Mouse (Mus musculus) stomach, embryonic 16.5 days (tissue): Measurements from ENCODE around the gene Slc4a1ap. TPM values are rescaled to one million over a fixed set of nuclear protein-coding genes. Genes with fewer than 3 reads are reported as not detected.

Experiments
- ATAC-seq: fragments of 200-750 bp; cut with Nextera tagmentation; 2 replicates; pipeline ENCODE4 v1.8.0; 2017; ENCODE audit warnings: moderate number of reproducible peaks, moderate TSS enrichment; ENCODE audit not compliant: insufficient read depth, low FRiP score
- H3K27ac ChIP-seq: fragments of 300-500 bp; sonication (generic); 2 replicates; pipeline ENCODE4 v1.5.1; 2014; ENCODE audit warnings: low read length
- H3K27me3 ChIP-seq: fragments of 300-500 bp; sonication (generic); 2 replicates; pipeline ENCODE4 v1.6.1; 2014; ENCODE audit warnings: low read length, control low read depth, mixed read lengths; ENCODE audit not compliant: control insufficient read depth, insufficient read depth
- H3K36me3 ChIP-seq: fragments of 300-500 bp; sonication (generic); 2 replicates; pipeline ENCODE4 v1.6.1; 2014; ENCODE audit warnings: low read length; ENCODE audit not compliant: control insufficient read depth, insufficient read depth
- H3K4me1 ChIP-seq: fragments of 300-500 bp; sonication (generic); 2 replicates; pipeline ENCODE4 v1.6.1; 2014; ENCODE audit warnings: low read length, control low read depth, mixed read lengths; ENCODE audit not compliant: control insufficient read depth, insufficient read depth
- H3K4me2 ChIP-seq: fragments of 300-500 bp; sonication (generic); 2 replicates; pipeline ENCODE4 v1.6.1; 2014; ENCODE audit warnings: low read depth, low read length, mixed read lengths
- H3K4me3 ChIP-seq: fragments of 300-500 bp; sonication (generic); replicated peaks from 2 replicates; pipeline ENCODE4 v1.5.1; 2014; ENCODE audit warnings: mild to moderate bottlenecking, low read length
- H3K9ac ChIP-seq: fragments of 300-500 bp; sonication (generic); 2 replicates; pipeline ENCODE4 v1.6.1; 2014; ENCODE audit warnings: low read length
- H3K9me3 ChIP-seq: fragments of 300-500 bp; sonication (generic); replicated peaks from 2 replicates; pipeline ENCODE4 v1.6.1; 2016; ENCODE audit warnings: low read length, control low read depth; ENCODE audit not compliant: control insufficient read depth
- WGBS: fragments of 180-500 bp; shearing (Covaris S2); extraction: QIAGEN DNeasy Blood & Tissue Kit; methylation state at CpG from one replicate; pipeline ENCODE4 v1.1.7; 2014; 5-methylcytosine and 5-hydroxymethylcytosine counted together
- polyA plus RNA-seq: library from polyadenylated mRNA; unstranded; fragments of >200 nt; fragmentation: Nextera tagmentation; extraction: Ambion mirVana; gene quantifications from 2 replicates; pipeline ENCODE4 v1.2.1, GENCODE M21; 2015

The Slc4a1ap gene
- 24.0 and 26.2 TPM in 2 replicates for polyA plus RNA-seq

DNA sequence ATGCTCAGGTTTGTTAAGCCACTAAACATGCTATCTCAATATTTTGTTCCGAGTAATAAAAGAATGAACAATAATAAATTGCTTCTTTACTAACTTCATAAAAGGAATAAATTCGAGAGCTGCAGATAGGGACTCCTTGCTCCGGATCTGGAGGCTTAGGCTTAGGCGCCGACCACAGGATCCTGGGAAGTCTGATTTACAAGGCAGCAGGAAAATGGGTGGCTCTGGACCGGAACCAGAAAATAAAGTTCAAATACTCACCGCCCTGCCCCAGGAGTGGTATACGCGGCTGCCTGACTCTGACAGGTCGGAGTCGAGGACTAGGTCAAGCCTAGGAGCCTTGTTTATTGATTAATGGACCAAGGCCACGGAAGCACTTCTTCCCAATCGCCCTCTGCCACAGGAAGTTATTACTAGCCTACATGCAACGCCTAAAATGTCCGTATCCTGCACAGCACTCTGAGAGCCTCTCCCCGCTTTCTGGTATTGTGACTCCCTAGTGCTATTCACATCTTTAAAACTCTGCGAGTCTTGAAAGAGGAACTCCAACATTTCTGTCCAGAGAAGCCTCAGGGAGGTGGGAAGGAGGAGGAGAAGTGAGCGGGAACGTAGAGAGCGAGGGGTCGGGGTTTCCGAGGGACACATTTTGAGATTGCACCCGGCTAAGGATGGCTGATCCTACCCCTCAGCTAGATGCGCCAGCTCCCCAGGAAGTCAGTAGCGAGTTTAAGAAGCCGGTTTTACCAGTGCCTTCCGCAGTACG, at the start of gene Slc4a1ap:
Gene Slc4a1ap, plus strand, starts transcription at position 642 of the 763 bp plus-strand sequence.
- peak within 1 kb of the TSS; percentile 95 for H3K4me3 ChIP-seq
- H3K36me3 ChIP-seq: peaks cover under 1% of the 10 kb centered on the region; the same call in 1 of the 2 replicates
- peak within 1 kb of the TSS; percentile 93 for H3K9ac ChIP-seq
- no peaks in the 10 kb centered on the region for H3K27me3 ChIP-seq
- peaks cover 10% of the 10 kb centered on the region for H3K4me1 ChIP-seq
- H3K4me2 ChIP-seq: peak within 1 kb of the TSS; percentile 88
- H3K9me3 ChIP-seq: no peaks in the 10 kb centered on the region
- peak within 1 kb of the TSS; percentile 90; the same call in 1 of the 2 replicates for H3K27ac ChIP-seq
- WGBS: under 1% methylated on average over 28 of the region's 28 CpGs
- ATAC-seq: peak; percentile 82; the same call in 1 of the 2 replicates

- Histone ChIP-seq H3K27me3 (no peaks in the 10 kb centered on the region), H3K36me3 (peaks cover 22% of the 10 kb centered on the region), H3K4me3 (no peak overlapping the region), H3K4me2 (no peak overlapping the region), H3K9ac (no peak overlapping the region), H3K4me1 (no peaks in the 10 kb centered on the region), H3K27ac (no peak overlapping the region), H3K9me3 (no peaks in the 10 kb centered on the region)
- 89% methylated on average over 4 of the region's 4 CpGs for WGBS
- ATAC-seq: no peak
Observed at GRCm38 (mm10) chr5:31480536-31480935, 46.3 kb upstream of the Slc4a1ap start.

DNA sequence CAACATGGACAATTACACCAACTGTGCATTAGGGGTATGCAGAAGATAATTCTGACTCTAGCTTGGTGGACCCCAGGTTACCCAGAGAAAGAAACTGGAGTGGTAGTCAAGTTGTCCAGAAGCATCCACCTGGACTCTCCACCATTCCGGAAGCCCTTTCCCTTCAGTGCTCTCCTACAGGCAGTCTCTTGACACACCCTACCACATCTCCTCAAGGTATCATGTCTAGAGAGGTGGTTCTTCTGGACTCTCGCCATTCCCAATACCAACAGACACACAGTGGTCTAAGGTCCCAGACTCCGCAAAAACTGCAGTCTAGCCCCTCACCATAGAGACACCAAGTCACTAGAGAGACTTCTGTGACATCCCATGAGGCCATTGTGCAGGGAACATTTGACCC, 41.4 kb upstream of the Slc4a1ap start, which contains the start of gene 4930548H24Rik:
Gene 4930548H24Rik, plus strand, starts transcription at position 301 of the 400 bp plus-strand sequence.
- Histone ChIP-seq H3K9ac (no peak within 1 kb of the TSS), H3K4me1 (no peaks in the 10 kb centered on the region), H3K9me3 (no peaks in the 10 kb centered on the region), H3K4me2 (no peak within 1 kb of the TSS), H3K4me3 (no peak within 1 kb of the TSS), H3K27me3 (no peaks in the 10 kb centered on the region), H3K36me3 (no peaks in the 10 kb centered on the region), H3K27ac (no peak within 1 kb of the TSS)
- WGBS: 96% methylated on average over 3 of the region's 3 CpGs
- ATAC-seq: no peak

GRCm38 (mm10) chr5:31487889-31488288, 38.9 kb upstream of the Slc4a1ap start:
- no peak overlapping the region for H3K9ac ChIP-seq
- ATAC-seq: no peak
- H3K9me3 ChIP-seq: no peaks in the 10 kb centered on the region
- H3K27me3 ChIP-seq: no peaks in the 10 kb centered on the region
- no peak overlapping the region for H3K4me3 ChIP-seq
- H3K4me2 ChIP-seq: no peak overlapping the region
- no peaks in the 10 kb centered on the region for H3K4me1 ChIP-seq
- WGBS: 92% methylated on average over 3 of the region's 3 CpGs
- H3K36me3 ChIP-seq: no peaks in the 10 kb centered on the region
- no peak overlapping the region for H3K27ac ChIP-seq

- 62% methylated on average over 7 of the region's 7 CpGs for WGBS
- Histone ChIP-seq H3K9me3 (no peaks in the 10 kb centered on the region), H3K27ac (no peak overlapping the region), H3K4me2 (no peak overlapping the region), H3K36me3 (no peaks in the 10 kb centered on the region), H3K9ac (no peak overlapping the region), H3K4me3 (no peak overlapping the region), H3K4me1 (no peaks in the 10 kb centered on the region), H3K27me3 (no peaks in the 10 kb centered on the region)
- ATAC-seq: no peak
Observed at GRCm38 (mm10) chr5:31489116-31489769, 37.6 kb upstream of the Slc4a1ap start.

- no peak for ATAC-seq
- no peaks in the 10 kb centered on the region for H3K27me3 ChIP-seq
- no peak overlapping the region for H3K27ac ChIP-seq
- H3K9me3 ChIP-seq: no peaks in the 10 kb centered on the region
- peaks cover 6% of the 10 kb centered on the region for H3K4me1 ChIP-seq
- no peak overlapping the region for H3K4me3 ChIP-seq
- no peak overlapping the region for H3K9ac ChIP-seq
- no peak overlapping the region for H3K4me2 ChIP-seq
- H3K36me3 ChIP-seq: no peaks in the 10 kb centered on the region
- WGBS: 65% methylated on average over 1 of the region's 1 CpGs
Observed at GRCm38 (mm10) chr5:31492031-31492430, 34.8 kb upstream of the Slc4a1ap start.

DNA sequence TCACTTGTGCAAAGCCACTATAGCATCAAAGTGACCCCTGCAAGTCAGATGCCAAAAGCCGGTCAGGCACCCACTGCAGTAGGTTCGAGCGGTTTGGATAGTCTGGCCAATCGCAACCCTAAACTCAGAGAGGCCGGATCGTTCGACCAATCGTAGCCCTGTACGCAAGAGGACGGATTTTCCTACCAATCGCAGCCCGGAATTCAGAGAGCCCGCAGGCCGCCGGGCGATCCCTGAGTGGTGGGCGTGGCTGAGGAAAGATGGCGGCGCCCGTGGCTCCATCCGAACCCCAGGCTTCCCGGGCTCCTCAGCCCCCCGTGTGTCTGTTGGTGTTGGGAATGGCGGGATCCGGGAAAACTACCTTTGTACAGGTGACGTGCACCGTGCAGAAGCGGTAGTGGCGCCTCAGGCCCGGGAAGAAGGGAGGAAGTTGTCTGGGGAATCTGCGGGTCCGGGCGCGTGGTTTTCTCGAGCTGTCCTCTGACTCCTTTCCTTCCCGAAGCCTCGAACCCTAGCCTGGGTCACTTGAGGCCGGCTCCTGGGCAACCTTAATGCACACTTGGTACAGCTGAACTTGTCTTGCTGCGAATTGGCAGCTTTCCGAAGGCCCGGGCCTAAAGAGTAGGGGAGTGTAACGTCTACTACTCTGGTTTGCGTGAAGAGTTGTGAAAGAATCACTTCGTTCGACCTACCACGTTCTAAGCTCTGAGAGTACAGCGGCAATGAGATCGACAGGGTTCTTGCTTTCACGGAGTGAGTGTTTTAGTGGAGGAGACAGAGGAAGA, 32.1 kb upstream of the Slc4a1ap start, which contains the start of gene Gpn1:
Gene Gpn1, plus strand, starts transcription at position 229 of the 785 bp plus-strand sequence.
- peaks cover 6% of the 10 kb centered on the region for H3K4me1 ChIP-seq
- peaks cover 6% of the 10 kb centered on the region; the same call in 1 of the 2 replicates for H3K36me3 ChIP-seq
- peak within 1 kb of the TSS; percentile 88 for H3K4me3 ChIP-seq
- peak within 1 kb of the TSS; percentile 88 for H3K4me2 ChIP-seq
- H3K27me3 ChIP-seq: no peaks in the 10 kb centered on the region
- no peak within 1 kb of the TSS for H3K27ac ChIP-seq
- peak; percentile 100 for ATAC-seq
- H3K9ac ChIP-seq: peak within 1 kb of the TSS; percentile 86
- H3K9me3 ChIP-seq: no peaks in the 10 kb centered on the region
- WGBS: under 1% methylated on average over 49 of the region's 49 CpGs

GRCm38 (mm10) chr5:31504843-31505242, 22.0 kb upstream of the Slc4a1ap start:
- no peaks in the 10 kb centered on the region for H3K27me3 ChIP-seq
- peaks cover 6% of the 10 kb centered on the region; the same call in 1 of the 2 replicates for H3K36me3 ChIP-seq
- no peak overlapping the region for H3K4me2 ChIP-seq
- no peaks in the 10 kb centered on the region for H3K4me1 ChIP-seq
- H3K4me3 ChIP-seq: no peak overlapping the region
- no peak overlapping the region for H3K9ac ChIP-seq
- H3K9me3 ChIP-seq: no peaks in the 10 kb centered on the region
- ATAC-seq: no peak
- H3K27ac ChIP-seq: no peak overlapping the region
- WGBS: 72% methylated on average over 10 of the region's 10 CpGs
